Mouse (Mus musculus) urinary bladder, postnatal 36 days (tissue): ENCODE data around the gene Klhl5.
"Not testable (repeated sequence)": the region's sequence is repeated elsewhere in the genome, so short reads cannot be mapped to it uniquely, and the experiment has no call there.

Experiments used
- DNase-seq, 2 experiments: peaks; one replicate each; pipeline ENCODE4 v3.0.0; 2022; ENCODE audit warnings: low spot score in 2 of 2, mixed read lengths in 1 of 2

Gene Klhl5

GRCm38 (mm10) chr5:65096805-65097204, 10.5 kb upstream of the Klhl5 start:
- no peak for DNase-seq

GRCm38 (mm10) chr5:65097457-65097856, 9.9 kb upstream of the Klhl5 start:
- no peak for DNase-seq

GRCm38 (mm10) chr5:65100002-65100401, 7.3 kb upstream of the Klhl5 start:
- DNase-seq: no peak

GRCm38 (mm10) chr5:65101209-65101608, 6.1 kb upstream of the Klhl5 start:
- no peak for DNase-seq

- no peak for DNase-seq
Observed at GRCm38 (mm10) chr5:65101621-65102020, 5.7 kb upstream of the Klhl5 start.

GRCm38 (mm10) chr5:65102026-65102640, 5.2 kb upstream of the Klhl5 start:
- no peak for DNase-seq

- DNase-seq: no peak
Observed at GRCm38 (mm10) chr5:65102641-65103042, 4.7 kb upstream of the Klhl5 start.

- DNase-seq: peak in 1 of 2 experiments; percentile 23
Observed at GRCm38 (mm10) chr5:65107773-65108432, 564 bp downstream of the Klhl5 start.

- not testable (repeated sequence) for DNase-seq
Observed at GRCm38 (mm10) chr5:65112225-65112624, 4.9 kb downstream of the Klhl5 start.

- no peak for DNase-seq
Observed at GRCm38 (mm10) chr5:65113323-65113722, 6.0 kb downstream of the Klhl5 start.

- no peak for DNase-seq
Observed at GRCm38 (mm10) chr5:65116789-65117188, 9.4 kb downstream of the Klhl5 start.

- DNase-seq: no peak
Observed at GRCm38 (mm10) chr5:65119495-65119894, 12.2 kb downstream of the Klhl5 start.

GRCm38 (mm10) chr5:65119918-65120317, 12.6 kb downstream of the Klhl5 start:
- no peak for DNase-seq

GRCm38 (mm10) chr5:65122616-65123015, 15.3 kb downstream of the Klhl5 start:
- no peak for DNase-seq

GRCm38 (mm10) chr5:65126137-65126536, 18.8 kb downstream of the Klhl5 start:
- no peak for DNase-seq

- DNase-seq: no peak
Observed at GRCm38 (mm10) chr5:65128481-65128880, 21.1 kb downstream of the Klhl5 start.

GRCm38 (mm10) chr5:65130528-65131210, 23.3 kb downstream of the Klhl5 start:
- DNase-seq: no peak

- no peak for DNase-seq
Observed at GRCm38 (mm10) chr5:65131211-65131879, 24.0 kb downstream of the Klhl5 start.

GRCm38 (mm10) chr5:65136159-65136558, 28.8 kb downstream of the Klhl5 start:
- no peak for DNase-seq

- no peak for DNase-seq
Observed at GRCm38 (mm10) chr5:65137073-65137472, 29.7 kb downstream of the Klhl5 start.

GRCm38 (mm10) chr5:65141242-65141641, 33.9 kb downstream of the Klhl5 start:
- no peak for DNase-seq

GRCm38 (mm10) chr5:65142247-65142646, 34.9 kb downstream of the Klhl5 start:
- DNase-seq: no peak
